Mouse (Mus musculus) myocyte (in vitro differentiated cells): ENCODE measurements around the gene Orc5.

ENCODE experiments used
- POLR2A ChIP-seq: IDR thresholded peaks from one replicate; pipeline ENCODE4 v1.6.1; 2011; ENCODE audit warnings: low read depth, mild to moderate bottlenecking, control low read depth, moderate library complexity; ENCODE audit not compliant: insufficient read length
- POLR2AphosphoS2 ChIP-seq: IDR thresholded peaks from one replicate; pipeline ENCODE4 v1.6.1; 2011; ENCODE audit warnings: low read depth, control low read depth; ENCODE audit not compliant: insufficient read length
- TCF12 ChIP-seq: IDR thresholded peaks from one replicate; pipeline ENCODE4 v1.6.1; 2011; ENCODE audit warnings: mild to moderate bottlenecking, control low read depth; ENCODE audit not compliant: poor library complexity, insufficient read depth, severe bottlenecking

GRCm38 (mm10) chr5:22596981-22597380, 46.8 kb upstream of the Orc5 start:
- no peak for TF ChIP-seq POLR2A
- no peak for TF ChIP-seq TCF12
- TF ChIP-seq POLR2AphosphoS2, result no peak
